Mouse (Mus musculus) right cerebral cortex, postnatal 10 days (tissue): ENCODE results near the gene Ankle2.
A peak's percentile ranks its signal among the peaks of the same experiment; 100 is the strongest.

Experiments used
- DNase-seq, 2 experiments: peaks; one replicate each; pipeline ENCODE4 v3.0.0; 2021; ENCODE audit warnings: low spot score in 2 of 2

The Ankle2 gene

GRCm38 (mm10) chr5:110230780-110231461 is at the start of gene Ankle2:
Gene Ankle2 (plus strand): TSS chr5:110231004.
- DNase-seq, result peak; percentile 94 to 95

GRCm38 (mm10) chr5:110181716-110182115 is 49.1 kb upstream of the Ankle2 start:
- DNase-seq, result no peak

GRCm38 (mm10) chr5:110203164-110203895 is 27.5 kb upstream of the Ankle2 start:
- no peak for DNase-seq

GRCm38 (mm10) chr5:110204777-110205176 is 26.0 kb upstream of the Ankle2 start:
- DNase-seq, result no peak

GRCm38 (mm10) chr5:110211312-110211711 is 19.5 kb upstream of the Ankle2 start:
- DNase-seq, result no peak

GRCm38 (mm10) chr5:110216780-110217179 is 14.0 kb upstream of the Ankle2 start:
- DNase-seq, result no peak

GRCm38 (mm10) chr5:110220331-110220730 is 10.5 kb upstream of the Ankle2 start:
- no peak for DNase-seq

- DNase-seq, result no peak
Observed at GRCm38 (mm10) chr5:110222757-110223156, 8.0 kb upstream of the Ankle2 start.

GRCm38 (mm10) chr5:110225056-110225455 is 5.7 kb upstream of the Ankle2 start:
- no peak for DNase-seq

GRCm38 (mm10) chr5:110227336-110227883 is 3.4 kb upstream of the Ankle2 start:
- DNase-seq, result no peak

- peak in 1 of 2 experiments; percentile 26 for DNase-seq
Observed at GRCm38 (mm10) chr5:110230401-110230779, 414 bp upstream of the Ankle2 start.

GRCm38 (mm10) chr5:110231638-110232037 is 834 bp downstream of the Ankle2 start:
- DNase-seq, result no peak

- no peak for DNase-seq
Observed at GRCm38 (mm10) chr5:110232346-110232745, 1.5 kb downstream of the Ankle2 start.

- no peak for DNase-seq
Observed at GRCm38 (mm10) chr5:110244091-110244490, 13.3 kb downstream of the Ankle2 start.

GRCm38 (mm10) chr5:110266941-110267340 is 36.1 kb downstream of the Ankle2 start:
- no peak for DNase-seq

- peak; percentile 92 to 95 for DNase-seq
Observed at GRCm38 (mm10) chr5:110269141-110270101, 38.6 kb downstream of the Ankle2 start, which contains the start of gene Pgam5. Gene Pgam5 (minus strand): TSS chr5:110269913.

- no peak for DNase-seq
Observed at GRCm38 (mm10) chr5:110270242-110270641, 39.4 kb downstream of the Ankle2 start.

GRCm38 (mm10) chr5:110274147-110274546 is 43.3 kb downstream of the Ankle2 start:
- DNase-seq, result no peak

GRCm38 (mm10) chr5:110274846-110275245 is 44.0 kb downstream of the Ankle2 start:
- DNase-seq, result no peak

- DNase-seq, result no peak
Observed at GRCm38 (mm10) chr5:110276391-110276790, 45.6 kb downstream of the Ankle2 start.

GRCm38 (mm10) chr5:110276910-110277309 is 46.1 kb downstream of the Ankle2 start:
- no peak for DNase-seq

- no peak for DNase-seq
Observed at GRCm38 (mm10) chr5:110281984-110282383, 51.2 kb downstream of the Ankle2 start.
